Mouse (Mus musculus): ENCODE measurements at regions not wholly inside any gene's neighbourhood (a gene's known extent, or its start where the extent isn't known, plus 50 kb on each side); places are given as distances from the start of the nearest gene placed in this dataset.

- intact Hi-C loops (cut with DNase I), result loop anchor here (10.0 kb wide), 1 partner anchor 52 kb away; no protein-coding TSS in a partner anchor
These were observed 724.2 kb upstream of the Car8 start for GRCm38 (mm10) chr4:8962959-8963572.

- intact Hi-C loops (cut with DNase I), result loop anchor here (10.0 kb wide), 1 partner anchor 53 kb away; no protein-coding TSS in a partner anchor
These were observed 723.0 kb upstream of the Car8 start for GRCm38 (mm10) chr4:8961851-8962250.

- intact Hi-C loops (cut with DNase I), result no loop called here
These were observed 718.9 kb upstream of the Car8 start for GRCm38 (mm10) chr4:8957771-8958170.

GRCm38 (mm10) chr4:8957023-8957343 lies 718.1 kb upstream of the Car8 start:
- intact Hi-C loops (cut with DNase I), result no loop called here

GRCm38 (mm10) chr4:8956312-8957022 lies 717.6 kb upstream of the Car8 start:
- intact Hi-C loops (cut with DNase I), result no loop called here

GRCm38 (mm10) chr4:8955306-8955705 lies 716.5 kb upstream of the Car8 start:
- intact Hi-C loops (cut with DNase I), result no loop called here

- intact Hi-C loops (cut with DNase I), result no loop called here
These were observed 715.6 kb upstream of the Car8 start for GRCm38 (mm10) chr4:8954356-8954914.

- intact Hi-C loops (cut with DNase I), result no loop called here
These were observed 714.3 kb upstream of the Car8 start for GRCm38 (mm10) chr4:8953181-8953580.

GRCm38 (mm10) chr4:8949951-8950350 lies 711.1 kb upstream of the Car8 start:
- intact Hi-C loops (cut with DNase I), result no loop called here

- intact Hi-C loops (cut with DNase I), result no loop called here
These were observed 710.7 kb upstream of the Car8 start for GRCm38 (mm10) chr4:8949537-8949936.

GRCm38 (mm10) chr4:8945116-8945515 lies 706.3 kb upstream of the Car8 start:
- intact Hi-C loops (cut with DNase I), result no loop called here

GRCm38 (mm10) chr4:8943080-8943479 lies 704.2 kb upstream of the Car8 start:
- intact Hi-C loops (cut with DNase I), result no loop called here

GRCm38 (mm10) chr4:8938948-8939411 lies 700.1 kb upstream of the Car8 start:
- intact Hi-C loops (cut with DNase I), result no loop called here

- intact Hi-C loops (cut with DNase I), result no loop called here
These were observed 697.1 kb upstream of the Car8 start for GRCm38 (mm10) chr4:8935899-8936298.

GRCm38 (mm10) chr4:8934541-8934940 lies 695.7 kb upstream of the Car8 start:
- intact Hi-C loops (cut with DNase I), result no loop called here

GRCm38 (mm10) chr4:8929346-8929745 lies 690.5 kb upstream of the Car8 start:
- intact Hi-C loops (cut with DNase I), result no loop called here

- intact Hi-C loops (cut with DNase I), result no loop called here
These were observed 689.9 kb upstream of the Car8 start for GRCm38 (mm10) chr4:8928551-8929305.

- intact Hi-C loops (cut with DNase I), result no loop called here
These were observed 688.5 kb upstream of the Car8 start for GRCm38 (mm10) chr4:8927276-8927906.

GRCm38 (mm10) chr4:8926642-8927275 lies 687.9 kb upstream of the Car8 start:
- intact Hi-C loops (cut with DNase I), result no loop called here

GRCm38 (mm10) chr4:8922695-8923363 lies 684.0 kb upstream of the Car8 start:
- intact Hi-C loops (cut with DNase I), result no loop called here

All from adrenal gland (tissue).